In genomic region chr1:129208406-129208805, GRCm38 (mm10) we compare ENCODE assay signal across 9 mouse cellular contexts.
DNase-seq lines count a peak whose midpoint lies in the region; ATAC-seq and TF ChIP-seq lines count a peak whose summit lies in the region.
"Had no signal": no experiment of that assay in that cellular context is flagged by ENCODE, and none has a peak within 500 bp of the region (broad histone marks: within the 10 kb centered on the region; RNA-seq: fewer than 3 reads in every experiment).

No protein-coding gene starts in this region.

- TF ChIP-seq CTCF in cerebellum, adult 2 months (IDR thresholded peaks at IDR 0.05; ENCODE audit: borderline replicate concordance, insufficient read depth, low read depth, low read length), result no peak

- no peak overlapping the region for H3K4me2 ChIP-seq in limb, embryonic 13.5 days (replicated peaks)
- H3K4me2 ChIP-seq in heart, embryonic 11.5 days, result no peak overlapping the region

- no peak overlapping the region for H3K4me3 ChIP-seq in cerebellum, adult 2 months (replicated peaks; ENCODE audit: insufficient read depth, low read depth, low read length)
- H3K4me3 ChIP-seq in hindbrain, embryonic 10.5 days, result no peak overlapping the region
- no peak overlapping the region for H3K4me3 ChIP-seq in limb, embryonic 13.5 days
- no peak overlapping the region for H3K4me3 ChIP-seq in heart, embryonic 11.5 days (ENCODE audit: low read depth, low read length)

- H3K36me3 ChIP-seq in hindbrain, embryonic 10.5 days, result no peaks in the 10 kb centered on the region
- no peaks in the 10 kb centered on the region for H3K36me3 ChIP-seq in limb, embryonic 13.5 days
- H3K36me3 ChIP-seq in heart, embryonic 11.5 days (ENCODE audit: control insufficient read depth, insufficient read depth, low read length), result no peaks in the 10 kb centered on the region

- H3K9ac ChIP-seq in limb, embryonic 13.5 days, result no peak overlapping the region
- no peak overlapping the region for H3K9ac ChIP-seq in heart, embryonic 11.5 days (ENCODE audit: low read depth, low read length)

- no peak overlapping the region for H3K27ac ChIP-seq in cerebellum, adult 2 months (ENCODE audit: insufficient read depth, low read length)
- H3K27ac ChIP-seq in hindbrain, embryonic 10.5 days, result peak overlapping the region; percentile 74
- no peak overlapping the region for H3K27ac ChIP-seq in limb, embryonic 13.5 days
- no peak overlapping the region for H3K27ac ChIP-seq in heart, embryonic 11.5 days (ENCODE audit: low read depth, low read length)

- no peaks in the 10 kb centered on the region for H3K27me3 ChIP-seq in cerebellum, adult 2 months (ENCODE audit: control insufficient read depth, insufficient read depth, low read length)
- peaks cover 22% of the 10 kb centered on the region for H3K27me3 ChIP-seq in hindbrain, embryonic 10.5 days (ENCODE audit: insufficient read depth, poor library complexity, severe bottlenecking)
- no peaks in the 10 kb centered on the region for H3K27me3 ChIP-seq in limb, embryonic 13.5 days
- H3K27me3 ChIP-seq in heart, embryonic 11.5 days (ENCODE audit: control insufficient read depth, insufficient read depth, low read length), result no peaks in the 10 kb centered on the region

- H3K9me3 ChIP-seq in hindbrain, embryonic 10.5 days, result no peaks in the 10 kb centered on the region
- H3K9me3 ChIP-seq in limb, embryonic 13.5 days, result no peaks in the 10 kb centered on the region
- H3K9me3 ChIP-seq in heart, embryonic 11.5 days (replicated peaks; ENCODE audit: control insufficient read depth, low read length), result no peaks in the 10 kb centered on the region

- DNase-seq in cerebellum, postnatal 4 days (ENCODE audit: low spot score in 2 of 2), result peak; percentile 5 to 19
- no peak for DNase-seq in cerebellum, adult 2 months
- DNase-seq in hindbrain, embryonic 10.5 days (ENCODE audit: low spot score), result peak; percentile 76
- DNase-seq in right cerebral cortex, postnatal 25 days, result peak; percentile 9
- no peak for DNase-seq in MN1 (ENCODE audit: low spot score)
- DNase-seq: lung, adult 18-20 months had no signal

- 10% methylated on average over 2 of the region's 2 CpGs for WGBS in cerebellum, adult 2 months
- WGBS in hindbrain, embryonic 10.5 days, result 18% methylated on average over 2 of the region's 2 CpGs
- 73% methylated on average over 2 of the region's 2 CpGs for WGBS in limb, embryonic 13.5 days
- 63% methylated on average over 2 of the region's 2 CpGs for WGBS in heart, embryonic 11.5 days (ENCODE audit: insufficient replicate concordance)

- H3K4me1 ChIP-seq in cerebellum, adult 2 months (ENCODE audit: control insufficient read depth, insufficient read depth, low read length), result no peaks in the 10 kb centered on the region
- peaks cover 19% of the 10 kb centered on the region for H3K4me1 ChIP-seq in hindbrain, embryonic 10.5 days (replicated peaks)
- H3K4me1 ChIP-seq in limb, embryonic 13.5 days, result no peaks in the 10 kb centered on the region
- no peaks in the 10 kb centered on the region for H3K4me1 ChIP-seq in heart, embryonic 11.5 days (ENCODE audit: control insufficient read depth, insufficient read depth, low read length)

- ATAC-seq in limb, embryonic 13.5 days (ENCODE audit: low FRiP score, low read depth), result peak; percentile 66
- ATAC-seq in megakaryocyte, adult 5-6 weeks (ENCODE audit: poor library complexity, severe bottlenecking), result no peak
- no peak for ATAC-seq in heart, embryonic 11.5 days (replicated peaks; ENCODE audit: insufficient number of reproducible peaks, low FRiP score, low TSS enrichment)

- no peak for TF ChIP-seq POLR2A in cerebellum, adult 2 months (IDR thresholded peaks at IDR 0.05; ENCODE audit: borderline replicate concordance, insufficient read depth, low read length)

Comparison
In these comparisons a context has a peak if more than half of its experiments do, and no peak if none do; other contexts are left out.
1. DNase-seq: peak in cerebellum, postnatal 4 days (2 of 2), hindbrain, embryonic 10.5 days (single experiment) and right cerebral cortex, postnatal 25 days (single experiment); none in cerebellum, adult 2 months (0 of 2) and MN1 (single experiment).